ENCODE assay signal across 9 mouse cellular contexts in the genomic region with DNA sequence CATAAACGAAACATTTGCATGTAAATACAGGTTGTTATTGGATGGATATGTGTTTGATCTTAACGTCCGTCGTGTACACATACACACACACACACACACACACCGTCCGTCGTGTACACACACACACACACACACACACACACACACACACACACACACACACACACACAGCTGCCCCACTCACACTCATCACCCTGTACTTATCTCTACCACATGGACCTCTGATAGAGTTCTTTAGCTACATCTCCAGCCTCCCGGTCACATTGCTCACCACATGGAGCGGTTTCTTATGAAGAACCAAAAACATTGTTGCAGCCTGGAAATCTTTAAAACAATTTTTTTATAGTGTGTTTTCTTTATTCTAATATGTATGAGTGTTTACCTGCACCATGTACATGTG. TPM values are rescaled to one million over a fixed set of nuclear protein-coding genes. Genes with fewer than 3 reads are reported as not detected.
DNase-seq lines count a peak whose midpoint lies in the region; ATAC-seq lines count a peak whose summit lies in the region.
"Had no signal": no experiment of that assay in that cellular context is flagged by ENCODE, and none has a peak within 500 bp of the region (broad histone marks: within the 10 kb centered on the region; RNA-seq: fewer than 3 reads in every experiment).

No protein-coding gene starts in this region.

- H3K4me3 ChIP-seq in heart, embryonic 13.5 days, result peak overlapping the region; percentile 74
- H3K4me3 ChIP-seq in hindbrain, embryonic 13.5 days, result peak overlapping the region; percentile 53
- H3K4me3 ChIP-seq in megakaryocyte, embryonic 14.5 days (replicated peaks), result peak overlapping the region; percentile 93

- peaks cover 3% of the 10 kb centered on the region; the same call in 1 of the 2 replicates for H3K27me3 ChIP-seq in heart, embryonic 13.5 days (replicated peaks)
- H3K27me3 ChIP-seq in hindbrain, embryonic 13.5 days, result no peaks in the 10 kb centered on the region
- peaks cover 25% of the 10 kb centered on the region for H3K27me3 ChIP-seq in megakaryocyte, embryonic 14.5 days (replicated peaks)

- no peak overlapping the region for H3K27ac ChIP-seq in heart, embryonic 13.5 days (replicated peaks)
- peak overlapping the region; percentile 89; the same call in 1 of the 2 replicates for H3K27ac ChIP-seq in hindbrain, embryonic 13.5 days

- H3K4me1 ChIP-seq in heart, embryonic 13.5 days, result peaks cover 34% of the 10 kb centered on the region
- H3K4me1 ChIP-seq in hindbrain, embryonic 13.5 days (replicated peaks), result peaks cover 65% of the 10 kb centered on the region
- H3K4me1 ChIP-seq in megakaryocyte, embryonic 14.5 days, result peaks cover 47% of the 10 kb centered on the region

- H3K9ac ChIP-seq in heart, embryonic 13.5 days, result peak overlapping the region; percentile 89
- peak overlapping the region; percentile 75; the same call in 1 of the 2 replicates for H3K9ac ChIP-seq in hindbrain, embryonic 13.5 days

- peak overlapping the region; percentile 71 for H3K4me2 ChIP-seq in heart, embryonic 13.5 days
- H3K4me2 ChIP-seq in hindbrain, embryonic 13.5 days, result peak overlapping the region; percentile 49

- H3K36me3 ChIP-seq in heart, embryonic 13.5 days, result peaks cover 7% of the 10 kb centered on the region
- H3K36me3 ChIP-seq in hindbrain, embryonic 13.5 days, result 0 out of 2 replicates have a peak, but pooled peaks cover 4% of the 10 kb centered on the region
- H3K36me3 ChIP-seq in megakaryocyte, embryonic 14.5 days (replicated peaks; ENCODE audit: low read length), result peaks cover 17% of the 10 kb centered on the region

- no peak for ATAC-seq in heart, embryonic 13.5 days (ENCODE audit: extremely low read depth, insufficient number of reproducible peaks, low FRiP score, low TSS enrichment)
- ATAC-seq in activated CD4-positive, CD25-positive, alpha-beta regulatory T cell, adult 4 months, result peak; percentile 26
- ATAC-seq in hindbrain, embryonic 13.5 days (ENCODE audit: low FRiP score), result peak; percentile 9; the same call in 1 of the 2 replicates
- no peak for ATAC-seq in inflammation-experienced regulatory T-cells, adult 6 months

- no peaks in the 10 kb centered on the region for H3K9me3 ChIP-seq in heart, embryonic 13.5 days
- no peaks in the 10 kb centered on the region for H3K9me3 ChIP-seq in hindbrain, embryonic 13.5 days
- 0 out of 2 replicates have a peak, but pooled peaks cover 5% of the 10 kb centered on the region for H3K9me3 ChIP-seq in megakaryocyte, embryonic 14.5 days

- DNase-seq in heart, postnatal 4 days, result no peak
- DNase-seq in Muller cell, postnatal 12 days (ENCODE audit: inconsistent ontology term), result no peak
- no peak for DNase-seq in adrenal gland, postnatal 10 days

- 19% methylated on average over 6 of the region's 9 CpGs for WGBS in heart, embryonic 13.5 days
- 33% methylated on average over 9 of the region's 9 CpGs for WGBS in hindbrain, embryonic 13.5 days

RNA-seq across cellular contexts. Expression of a gene that starts 0.5 kb away (rescaled TPM):
- 287 and 310 TPM in 2 replicates for polyA plus RNA-seq in heart, embryonic 13.5 days (2015; fragmentation: Nextera tagmentation; extraction: Ambion mirVana)
- total RNA-seq in heart, postnatal 4 days (2021), result 100 to 1,000 TPM; 256 to 274 TPM
- polyA plus RNA-seq in activated CD4-positive, CD25-positive, alpha-beta regulatory T cell, adult 4 months (2017; shearing (Covaris generic)), result 100 to 1,000 TPM; 133 to 145 TPM
- 335 and 349 TPM in 2 replicates for polyA plus RNA-seq in hindbrain, embryonic 13.5 days (2015; fragmentation: Nextera tagmentation; extraction: Ambion mirVana)
- 35.6 and 163 TPM in 2 replicates for polyA plus RNA-seq in megakaryocyte, embryonic 14.5 days (2012; ENCODE audit: insufficient read depth, low replicate concordance)
- total RNA-seq in adrenal gland, postnatal 10 days (2021), result 100 to 1,000 TPM; 152 to 180 TPM
- polyA plus RNA-seq in inflammation-experienced regulatory T-cells, adult 6 months (2017; shearing (Covaris generic)), result 100 to 1,000 TPM; 123 to 139 (median 128) TPM

RNA-seq across cellular contexts. Expression of a gene that starts 33.4 kb away (rescaled TPM):
- polyA plus RNA-seq in heart, embryonic 13.5 days (2015; fragmentation: Nextera tagmentation; extraction: Ambion mirVana), result 0.16 and 0.20 TPM in 2 replicates
- 1 to 10 TPM; 3.6 to 4.0 TPM for total RNA-seq in heart, postnatal 4 days (2021)
- not detected for polyA plus RNA-seq in activated CD4-positive, CD25-positive, alpha-beta regulatory T cell, adult 4 months (2017; shearing (Covaris generic))
- polyA plus RNA-seq in hindbrain, embryonic 13.5 days (2015; fragmentation: Nextera tagmentation; extraction: Ambion mirVana), result 0.45 and 0.58 TPM in 2 replicates
- not detected in 2 replicates for polyA plus RNA-seq in megakaryocyte, embryonic 14.5 days (2012; ENCODE audit: insufficient read depth, low replicate concordance)
- 1 to 10 TPM; 2.3 to 6.1 TPM for total RNA-seq in adrenal gland, postnatal 10 days (2021)
- polyA plus RNA-seq in inflammation-experienced regulatory T-cells, adult 6 months (2017; shearing (Covaris generic)), result not detected
- total RNA-seq: common myeloid progenitor, adult 5-6 weeks had no signal

Comparison
In these comparisons a context has a peak if more than half of its experiments do, and no peak if none do; other contexts are left out.
1. ATAC-seq: peak in activated CD4-positive, CD25-positive, alpha-beta regulatory T cell, adult 4 months (single experiment) and hindbrain, embryonic 13.5 days (single experiment); none in heart, embryonic 13.5 days (single experiment) and inflammation-experienced regulatory T-cells, adult 6 months (single experiment).
2. Peak in every context shown above with its lines, with median percentiles within 50 percentile points of each other: H3K4me3 ChIP-seq.